Mouse (Mus musculus): ENCODE results near the gene Fbxl15.

- TF ChIP-seq POLR2A (IDR thresholded peaks at IDR 0.05; ENCODE audit: insufficient read length, low read depth) (no peak), MYOD1 (IDR thresholded peaks at IDR 0.05; ENCODE audit: control insufficient read depth in 1 of 3, insufficient read length in 2 of 3, low read depth in 2 of 3) (no peak), POLR2AphosphoS2 (IDR thresholded peaks at IDR 0.05; ENCODE audit: insufficient read length, low read depth) (no peak), USF1 (IDR thresholded peaks at IDR 0.05; ENCODE audit: low read depth) (no peak), SRF (IDR thresholded peaks at IDR 0.05; ENCODE audit: control insufficient read depth, insufficient read length, low read depth) (no peak)
These were observed 35.5 kb downstream of the Fbxl15 start for GRCm38 (mm10) chr19:46363294-46364009.
